Mouse (Mus musculus) spleen, postnatal 4 days (tissue): ENCODE data around the gene Socs1.

Experiments used
- DNase-seq, 2 experiments: peaks; one replicate each; pipeline ENCODE4 v3.0.0; 2022; ENCODE audit warnings: low spot score in 2 of 2

Gene Socs1

DNA sequence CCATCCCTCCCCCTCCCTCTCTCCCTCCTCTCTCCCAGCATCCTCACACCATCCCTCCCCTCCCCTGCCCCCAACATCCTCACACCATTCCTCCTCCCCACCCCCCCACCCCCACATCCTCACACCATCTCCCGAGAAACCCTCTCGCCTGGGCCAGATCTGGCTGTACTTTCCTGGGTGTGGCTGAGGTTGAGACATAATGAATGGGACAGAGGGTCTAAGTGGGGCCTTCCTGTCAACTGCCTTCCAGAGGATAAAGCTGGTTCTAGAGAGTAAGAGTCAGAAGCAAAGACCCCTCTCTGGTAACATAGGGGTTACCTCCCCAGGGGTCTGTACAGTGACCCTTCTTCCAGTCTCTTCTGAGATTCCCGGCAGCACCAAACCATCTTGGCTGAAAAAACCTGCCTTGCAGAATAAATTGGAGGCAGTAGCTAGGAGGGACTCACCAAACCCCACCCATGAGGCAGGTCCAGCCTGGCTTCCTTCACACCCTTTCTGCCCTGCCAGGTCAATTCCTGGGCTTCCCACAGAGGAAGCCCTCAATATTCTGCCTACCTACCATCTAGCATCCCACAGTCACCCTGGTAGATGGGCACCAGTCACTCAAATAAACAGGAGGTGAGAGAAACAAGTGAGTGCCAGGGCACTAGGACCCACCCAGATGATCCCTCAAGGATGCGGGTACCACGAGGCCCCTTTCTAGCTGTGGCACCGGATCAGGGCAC, 21.6 kb downstream of the Socs1 start:
- no peak for DNase-seq

DNA sequence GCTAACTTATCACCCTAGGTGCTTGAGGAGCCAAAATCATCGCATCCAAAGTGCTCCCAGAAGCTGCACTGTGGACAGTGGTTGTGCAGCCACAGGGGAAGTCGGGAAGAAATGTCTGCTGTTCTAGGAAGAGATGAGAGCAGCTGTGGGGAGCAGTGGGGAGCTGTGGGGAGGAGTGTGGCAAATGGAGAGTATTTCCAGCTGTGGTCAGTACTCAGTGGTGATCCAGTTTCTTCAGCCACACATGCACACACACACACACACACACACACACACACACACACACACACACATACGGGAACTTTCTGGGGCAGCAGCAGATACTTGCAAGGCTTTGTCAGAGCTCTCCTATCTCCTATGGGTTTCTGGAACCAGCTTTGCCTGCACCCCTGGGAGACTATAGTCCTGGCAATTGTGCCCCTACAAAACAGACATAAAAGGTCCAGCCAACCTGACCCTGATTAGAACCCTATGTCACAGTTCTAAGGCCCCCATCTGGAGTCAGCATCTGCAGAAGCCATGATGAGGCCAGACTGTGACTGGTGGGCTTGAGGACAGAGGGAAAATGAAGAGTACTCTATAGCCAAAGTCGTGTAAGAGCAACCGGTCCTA, 22.7 kb downstream of the Socs1 start:
- no peak for DNase-seq

DNA sequence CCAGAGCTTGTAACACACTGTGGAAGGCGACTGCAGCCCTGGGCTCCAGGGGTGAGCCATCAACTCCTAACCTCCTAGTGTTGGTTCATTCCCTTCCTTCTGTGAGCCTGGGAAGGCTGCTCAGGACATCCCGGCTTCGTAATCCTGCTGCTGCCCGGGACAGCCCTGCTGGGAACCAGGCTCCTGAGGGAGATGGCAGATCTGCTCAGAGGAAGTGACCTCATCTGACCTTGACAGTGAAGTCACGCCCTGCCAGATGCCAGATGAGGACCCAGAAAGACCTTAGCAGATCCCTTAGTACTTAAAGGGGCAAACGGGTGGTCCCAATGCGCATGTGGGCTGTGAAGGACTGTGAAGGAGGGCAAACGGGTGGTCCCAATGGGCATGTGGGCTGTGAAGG, 24.2 kb downstream of the Socs1 start:
- DNase-seq = no peak

DNA sequence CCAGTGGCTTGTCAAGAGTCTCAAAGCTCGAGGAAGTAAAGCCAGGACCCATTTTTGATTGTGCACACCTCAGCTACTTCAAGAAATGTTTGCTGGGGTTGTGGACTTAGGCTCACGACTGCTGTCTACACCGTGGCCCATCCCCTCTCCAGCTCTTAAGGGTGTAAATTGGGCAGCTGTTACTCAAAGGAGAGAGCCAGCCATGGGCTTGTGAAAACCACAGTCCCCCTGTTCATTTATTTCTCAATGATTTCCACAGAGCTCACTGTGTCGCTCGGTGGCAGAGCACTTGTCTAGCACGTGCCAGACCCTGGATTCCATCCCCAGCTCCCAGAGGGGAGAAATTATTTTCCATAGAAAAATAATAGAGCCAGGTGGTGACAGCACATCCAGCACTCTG, 29.2 kb downstream of the Socs1 start:
- no peak for DNase-seq

DNA sequence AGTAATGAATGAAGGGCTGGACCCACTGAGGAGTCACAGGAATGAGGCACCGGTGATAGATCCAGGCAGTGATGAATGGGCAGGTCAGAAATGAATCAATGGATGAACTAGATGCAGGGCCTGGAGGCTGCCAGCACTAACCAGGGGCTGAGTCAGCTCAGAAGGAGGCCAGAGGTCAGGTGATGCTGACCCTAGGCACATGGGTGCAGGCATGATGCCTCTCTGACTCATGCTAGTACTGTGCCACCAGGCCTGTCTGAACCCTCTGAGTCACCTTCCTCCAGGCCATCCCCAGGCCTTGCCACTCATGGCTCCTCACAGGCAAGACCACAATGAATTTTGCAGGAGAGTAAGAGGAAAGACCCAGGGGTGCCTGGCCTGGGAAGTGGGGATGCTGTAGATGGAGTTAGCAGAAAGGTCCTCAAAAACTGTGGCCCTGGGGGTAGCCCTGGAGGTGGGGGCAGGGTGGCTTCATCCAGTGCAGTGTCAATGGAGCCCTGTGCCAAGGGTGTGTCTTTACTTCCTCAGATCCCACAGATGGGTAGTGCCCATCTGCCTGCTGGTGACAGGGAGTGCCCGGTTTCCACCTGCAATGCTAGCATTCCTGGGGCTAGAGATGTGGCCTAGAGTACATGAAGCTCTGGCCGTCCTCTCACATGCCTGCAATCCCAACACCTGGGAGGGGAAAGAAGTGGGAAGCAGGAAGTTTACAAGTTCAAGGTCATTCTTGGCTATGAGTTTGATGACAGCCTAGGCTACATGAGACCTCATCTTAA, 30.6 kb downstream of the Socs1 start:
- no peak for DNase-seq

DNA sequence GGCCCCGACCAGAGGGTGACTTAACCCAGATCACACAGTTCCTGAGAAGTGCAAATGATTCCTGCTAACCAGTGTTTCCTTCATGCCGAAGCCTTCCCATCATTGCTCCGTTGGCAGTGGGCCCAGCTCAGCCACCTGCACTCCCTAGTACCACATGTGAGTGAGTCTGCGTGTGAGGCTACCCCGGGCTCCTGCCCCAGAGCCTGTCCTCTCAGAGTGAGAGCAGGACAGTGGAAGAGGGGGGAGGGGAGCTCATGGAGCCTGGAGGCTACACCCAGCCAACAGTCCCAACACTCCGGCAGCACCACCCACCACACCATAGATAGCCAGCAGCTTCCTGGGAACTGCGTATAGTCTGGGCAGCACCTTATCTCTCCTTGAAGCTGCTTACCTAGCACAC, 35.5 kb downstream of the Socs1 start:
- DNase-seq = no peak

DNA sequence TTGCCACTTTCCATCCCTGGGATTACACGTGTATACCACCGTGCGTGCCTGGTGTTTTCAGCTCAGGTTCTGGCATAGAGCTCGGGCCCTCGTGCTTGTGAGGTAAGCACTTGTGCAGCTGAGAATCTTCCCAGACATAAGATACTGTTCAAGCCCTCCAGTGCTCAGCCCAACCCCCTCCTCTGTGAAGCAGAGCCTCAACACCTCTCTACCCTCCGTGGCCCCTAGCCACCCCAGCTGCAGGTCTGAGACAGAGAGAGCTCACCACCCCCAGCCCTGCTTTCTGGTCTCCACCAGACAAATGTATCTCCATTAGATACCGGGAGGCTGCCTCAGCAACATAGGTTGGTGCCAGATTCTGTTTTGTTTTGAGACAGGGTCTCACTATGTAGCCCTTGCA, 36.1 kb downstream of the Socs1 start:
- no peak for DNase-seq

DNA sequence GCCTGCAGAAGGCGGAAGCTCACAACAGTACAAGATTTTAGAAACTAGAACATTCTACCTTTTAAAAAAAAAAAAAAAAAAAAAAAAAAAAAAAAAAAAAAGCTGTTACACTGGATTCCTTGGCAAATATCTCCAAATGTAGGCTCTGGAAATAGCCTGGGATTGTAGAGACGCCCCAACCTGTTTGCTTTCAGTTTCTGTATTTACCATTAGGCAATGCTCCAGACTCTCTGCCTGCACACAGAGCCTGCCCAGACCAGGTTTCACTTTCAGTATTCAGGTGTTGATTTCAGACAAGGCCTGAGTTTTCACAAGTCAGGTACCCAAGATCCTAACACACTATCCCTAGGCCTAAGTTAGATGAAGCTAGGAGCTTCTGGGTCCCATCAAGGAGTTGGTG, 44.3 kb downstream of the Socs1 start:
- DNase-seq = no peak

DNA sequence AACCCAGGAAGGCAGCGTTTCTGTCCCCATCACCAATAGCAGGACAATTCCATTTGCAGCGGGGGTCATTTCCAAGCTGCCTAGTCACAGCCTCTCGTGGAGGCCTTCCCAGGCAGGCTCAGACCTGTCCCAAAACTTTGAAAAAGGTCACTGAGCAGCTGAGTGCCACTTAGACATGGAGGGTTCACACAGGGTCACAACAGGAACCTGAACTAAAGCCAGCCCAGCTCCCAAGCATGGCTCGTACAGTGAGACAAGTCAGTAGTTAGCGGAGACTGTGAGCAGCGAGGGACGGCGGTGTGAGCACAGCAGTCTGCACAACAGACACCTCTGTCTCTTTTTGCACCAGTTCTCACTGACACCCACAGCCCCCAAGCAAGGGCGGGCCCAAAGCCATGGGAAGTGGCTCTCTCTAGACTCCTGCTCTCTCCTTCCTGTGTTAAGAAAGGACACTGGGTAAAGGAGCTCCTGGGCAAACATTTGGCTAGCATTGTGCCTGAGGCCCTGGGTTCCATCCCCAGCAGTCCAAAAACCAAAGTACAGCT, 45.4 kb downstream of the Socs1 start:
- DNase-seq = no peak

DNA sequence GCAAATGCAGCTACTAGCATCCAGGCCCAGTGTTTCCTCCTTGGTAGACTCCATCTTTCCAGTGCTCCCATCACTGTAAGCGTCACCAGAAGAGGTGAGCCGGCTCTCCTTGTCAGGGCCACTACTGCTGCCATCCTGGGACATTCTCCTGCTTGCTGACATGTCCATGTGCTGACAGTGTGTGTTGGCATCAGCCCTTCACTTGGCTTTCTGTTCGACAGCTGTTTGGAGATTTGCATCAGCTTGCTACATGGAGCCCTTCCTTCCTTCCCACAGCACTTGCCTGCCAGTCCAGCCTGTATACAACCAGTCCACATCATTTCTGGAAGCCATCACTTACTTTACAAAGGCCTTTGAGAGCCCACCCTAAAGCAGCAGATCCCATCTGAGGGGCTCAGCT, 46.5 kb downstream of the Socs1 start:
- DNase-seq = no peak

DNA sequence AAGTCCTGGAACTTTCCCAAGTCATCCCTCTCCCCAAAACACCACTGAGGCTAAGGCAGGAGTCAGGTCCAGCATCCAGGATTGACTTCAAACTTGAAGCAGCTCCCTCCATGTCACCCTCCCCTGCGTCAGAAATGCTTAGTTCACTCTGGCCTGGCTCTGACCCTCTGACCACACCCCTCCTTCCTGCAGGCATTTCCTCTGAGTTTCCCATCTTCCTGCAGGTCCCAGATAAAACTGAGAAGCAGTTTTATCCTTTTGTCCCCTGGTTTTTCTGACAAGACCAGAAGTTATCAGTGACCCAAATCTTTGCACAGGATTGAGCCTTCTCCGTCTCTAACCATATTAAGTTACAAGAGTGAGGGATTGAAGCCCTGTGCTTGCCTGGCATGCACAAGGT, 47.8 kb downstream of the Socs1 start:
- DNase-seq = no peak

DNA sequence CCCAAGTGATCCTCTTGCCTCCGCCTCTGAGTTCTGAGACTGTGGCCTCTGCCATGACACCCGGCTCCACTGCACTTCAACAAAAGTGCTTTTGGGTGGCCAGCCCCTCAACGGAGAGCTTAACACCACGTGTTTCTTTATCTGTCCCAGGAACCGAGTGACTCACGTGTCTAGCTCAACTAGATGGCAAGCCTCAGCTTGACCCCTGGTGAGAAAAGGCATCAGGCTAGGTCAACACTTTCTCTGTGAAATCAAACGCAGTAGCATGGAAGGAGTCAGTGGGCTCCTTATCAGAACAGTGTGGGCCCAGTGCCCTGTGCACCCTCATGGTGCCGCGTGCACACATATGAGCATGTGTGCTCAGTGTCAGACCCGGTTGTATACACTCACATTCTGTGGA, 49.0 kb downstream of the Socs1 start:
- no peak for DNase-seq

DNA sequence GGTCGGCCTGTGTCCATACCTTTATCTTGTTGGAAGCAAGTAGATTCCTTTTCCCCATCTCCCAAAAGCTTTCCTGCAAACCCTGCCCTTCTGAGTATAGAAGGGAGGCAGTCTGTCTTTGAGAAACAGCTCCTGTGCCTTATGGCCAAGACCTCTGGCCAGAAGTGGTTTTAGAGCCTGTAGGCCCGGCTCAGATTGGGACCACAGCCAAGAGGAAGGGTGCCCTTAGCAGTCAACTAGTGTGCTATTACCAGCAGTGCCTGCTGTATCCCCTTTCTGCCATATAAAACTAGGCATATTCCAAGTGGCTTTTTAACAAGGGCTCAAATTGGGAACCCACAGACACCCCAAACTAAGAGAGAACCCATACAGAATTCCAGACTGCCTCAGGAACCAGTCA, 49.6 kb downstream of the Socs1 start:
- no peak for DNase-seq

DNA sequence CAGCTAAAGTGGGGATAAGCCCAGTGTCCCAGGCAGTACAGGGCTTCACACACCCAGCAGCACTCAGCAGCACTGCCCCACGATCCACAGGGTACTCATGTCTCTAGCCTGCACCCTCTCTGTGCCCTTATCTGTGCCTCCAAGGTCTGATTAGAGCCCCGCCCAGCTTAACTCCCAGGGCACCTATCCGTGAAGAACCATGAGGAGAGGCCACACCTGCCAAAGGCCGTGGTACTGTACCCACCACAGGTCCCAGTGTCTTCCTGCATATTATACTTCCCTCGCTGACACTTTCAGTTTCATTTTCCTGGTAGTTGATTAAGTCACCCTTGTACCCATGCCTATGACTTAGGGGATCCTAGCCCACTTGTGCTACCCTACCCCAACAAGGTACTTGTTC, 52.9 kb downstream of the Socs1 start:
- peak; percentile 55 to 70 for DNase-seq
